Mouse (Mus musculus) cerebellum, adult 18-20 months (tissue): ENCODE results near the gene Ets1.

Experiments
- DNase-seq, 2 experiments: peaks; one replicate each; pipeline ENCODE4 v3.0.0; 2021

The Ets1 gene

GRCm38 (mm10) chr9:32695492-32696190 lies 59.6 kb downstream of the Ets1 start:
- peak; percentile 72 to 83 for DNase-seq

GRCm38 (mm10) chr9:32696259-32696658 lies 60.2 kb downstream of the Ets1 start:
- no peak for DNase-seq

GRCm38 (mm10) chr9:32696717-32697116 lies 60.7 kb downstream of the Ets1 start:
- DNase-seq, result no peak

GRCm38 (mm10) chr9:32697291-32698110 lies 61.5 kb downstream of the Ets1 start:
- DNase-seq, result no peak

GRCm38 (mm10) chr9:32698766-32699165 lies 62.7 kb downstream of the Ets1 start:
- no peak for DNase-seq

- DNase-seq, result no peak
These were observed 63.4 kb downstream of the Ets1 start for GRCm38 (mm10) chr9:32699391-32699841.

- DNase-seq, result no peak
These were observed 64.3 kb downstream of the Ets1 start for GRCm38 (mm10) chr9:32700091-32700905.

- DNase-seq, result no peak
These were observed 65.3 kb downstream of the Ets1 start for GRCm38 (mm10) chr9:32701126-32701997.

- DNase-seq, result no peak
These were observed 65.9 kb downstream of the Ets1 start for GRCm38 (mm10) chr9:32701998-32702305.

GRCm38 (mm10) chr9:32702836-32703395 lies 66.9 kb downstream of the Ets1 start:
- DNase-seq, result no peak

- no peak for DNase-seq
These were observed 68.1 kb downstream of the Ets1 start for GRCm38 (mm10) chr9:32703976-32704745.

GRCm38 (mm10) chr9:32705827-32706478 lies 69.9 kb downstream of the Ets1 start:
- no peak for DNase-seq

GRCm38 (mm10) chr9:32707436-32707835 lies 71.4 kb downstream of the Ets1 start:
- no peak for DNase-seq

GRCm38 (mm10) chr9:32708491-32708890 lies 72.5 kb downstream of the Ets1 start:
- no peak for DNase-seq

GRCm38 (mm10) chr9:32709359-32709758 lies 73.3 kb downstream of the Ets1 start:
- no peak for DNase-seq

GRCm38 (mm10) chr9:32709764-32710734 lies 74.0 kb downstream of the Ets1 start:
- no peak for DNase-seq

GRCm38 (mm10) chr9:32710987-32711652 lies 75.1 kb downstream of the Ets1 start:
- DNase-seq, result no peak

- DNase-seq, result no peak
These were observed 75.7 kb downstream of the Ets1 start for GRCm38 (mm10) chr9:32711768-32712167.

GRCm38 (mm10) chr9:32712383-32712910 lies 76.4 kb downstream of the Ets1 start:
- DNase-seq, result no peak
